Mouse (Mus musculus) C2C12 (cell line): ENCODE results near the gene Nomo1.

ENCODE experiments used
- CEBPB ChIP-seq: IDR thresholded peaks from one replicate; pipeline ENCODE4 v1.6.1; 2011; ENCODE audit warnings: low read depth, mild to moderate bottlenecking, control low read depth, moderate library complexity
- CTCF ChIP-seq: IDR thresholded peaks from one replicate; pipeline ENCODE4 v1.5.1; 2011; ENCODE audit not compliant: control insufficient read depth, insufficient read depth, insufficient read length
- MAX ChIP-seq: IDR thresholded peaks from one replicate; pipeline ENCODE4 v1.6.1; 2011; ENCODE audit warnings: mild to moderate bottlenecking, control low read depth
- USF1 ChIP-seq: IDR thresholded peaks from one replicate; pipeline ENCODE4 v1.6.1; 2011; ENCODE audit warnings: low read depth, mild to moderate bottlenecking, control low read depth, moderate library complexity

DNA sequence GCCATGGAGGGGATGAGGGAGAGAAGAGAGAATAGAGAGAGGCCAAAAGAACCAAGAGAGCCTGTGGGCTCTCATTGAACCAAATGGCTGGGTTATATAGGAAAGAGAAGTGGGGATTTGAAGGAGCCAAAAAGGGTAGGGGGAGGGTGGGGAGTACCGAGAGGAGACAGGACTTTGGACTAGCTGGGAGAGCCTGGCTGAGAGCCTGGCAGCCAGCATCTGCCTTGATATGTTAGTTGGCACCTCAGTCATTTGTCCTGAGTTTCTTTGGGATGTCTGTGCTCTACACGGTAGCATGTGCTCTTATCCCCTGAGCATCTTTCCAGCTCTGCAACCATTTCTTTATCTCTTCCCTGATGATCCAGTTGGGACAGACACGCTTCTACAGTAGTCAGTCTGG, 20.1 kb downstream of the Nomo1 start:
- no peak for TF ChIP-seq CTCF
- TF ChIP-seq USF1: no peak
- no peak for TF ChIP-seq MAX
- TF ChIP-seq CEBPB: no peak
